Mouse (Mus musculus) spleen, postnatal 14 days (tissue): ENCODE measurements around the gene Galnt9.

Experiments
- DNase-seq, 2 experiments: peaks; one replicate each; pipeline ENCODE4 v3.0.0; 2021 to 2022; ENCODE audit warnings: low spot score in 2 of 2

The Galnt9 gene

GRCm38 (mm10) chr5:110627351-110627750 is 83.2 kb downstream of the Galnt9 start:
- no peak for DNase-seq

- no peak for DNase-seq
These were observed 84.0 kb downstream of the Galnt9 start for GRCm38 (mm10) chr5:110628156-110628555.

GRCm38 (mm10) chr5:110629525-110630120 is 85.5 kb downstream of the Galnt9 start:
- DNase-seq = no peak

GRCm38 (mm10) chr5:110635951-110636707 is 92.0 kb downstream of the Galnt9 start:
- no peak for DNase-seq

- no peak for DNase-seq
These were observed 94.3 kb downstream of the Galnt9 start for GRCm38 (mm10) chr5:110638306-110639074.

- peak; percentile 53 to 65 for DNase-seq
These were observed 95.3 kb downstream of the Galnt9 start for GRCm38 (mm10) chr5:110639459-110639858.

- DNase-seq = no peak
These were observed 102.2 kb downstream of the Galnt9 start for GRCm38 (mm10) chr5:110646377-110646776.

- peak; percentile 94 to 98 for DNase-seq
These were observed 108.8 kb downstream of the Galnt9 start, which contains the start of the genes Noc4l and Ddx51 for GRCm38 (mm10) chr5:110652719-110653648. Gene Noc4l, minus strand, starts transcription at chr5:110653417. Gene Ddx51, plus strand, starts transcription at chr5:110653451.

- no peak for DNase-seq
These were observed 109.5 kb downstream of the Galnt9 start for GRCm38 (mm10) chr5:110653686-110654085.

GRCm38 (mm10) chr5:110659682-110660081 is 115.5 kb downstream of the Galnt9 start:
- DNase-seq = no peak

GRCm38 (mm10) chr5:110664041-110664440 is 119.9 kb downstream of the Galnt9 start:
- no peak for DNase-seq

GRCm38 (mm10) chr5:110664750-110665269 is 120.7 kb downstream of the Galnt9 start:
- DNase-seq = no peak

- DNase-seq = no peak
These were observed 121.4 kb downstream of the Galnt9 start for GRCm38 (mm10) chr5:110665486-110666121.
